Mouse (Mus musculus): ENCODE measurements at regions not wholly inside any gene's neighbourhood (a gene's known extent, or its start where the extent isn't known, plus 50 kb on each side); places are given as distances from the start of the nearest gene placed in this dataset.

DNA sequence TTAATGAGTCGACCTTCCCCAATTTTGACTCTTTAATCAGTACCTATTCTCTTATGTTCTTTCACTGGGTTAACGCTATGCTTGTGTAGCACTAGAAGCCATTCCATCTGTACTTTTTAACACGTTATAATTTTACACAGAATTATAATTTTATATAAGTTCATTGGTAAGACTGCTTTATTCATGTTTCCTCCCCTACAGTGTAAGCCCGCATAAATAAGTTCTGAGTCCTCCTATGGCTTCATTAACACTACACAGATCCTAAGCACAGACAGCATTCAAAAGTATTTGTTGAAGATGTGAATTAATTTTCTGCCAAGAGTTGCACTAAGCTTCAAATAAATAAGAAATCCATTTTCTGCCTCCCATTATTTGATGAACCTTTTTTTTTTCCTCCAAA lies 176.1 kb upstream of the Usp25 start:
- no peak for DNase-seq (ENCODE audit: low read depth, low spot score)

DNA sequence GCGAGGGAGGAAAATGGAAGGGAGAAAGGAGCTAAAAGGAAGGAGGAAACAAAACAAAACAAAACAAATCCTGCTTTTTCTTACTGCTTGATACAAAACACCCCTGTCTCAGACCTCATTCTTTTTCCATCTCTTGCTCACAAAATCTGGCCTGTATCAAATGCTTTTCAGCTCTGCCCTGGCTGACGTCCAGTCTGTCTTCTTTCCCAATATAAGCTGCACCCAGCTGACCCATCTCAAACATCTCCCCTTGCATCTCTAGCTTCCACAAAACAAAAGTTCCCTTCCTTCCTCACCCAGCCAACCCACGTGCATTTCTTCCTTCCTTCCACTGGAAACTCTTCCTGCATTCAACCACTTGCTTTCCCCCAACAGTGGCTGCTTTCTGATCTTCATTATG lies 183.1 kb upstream of the Usp25 start:
- no peak for DNase-seq (ENCODE audit: low read depth, low spot score)

DNA sequence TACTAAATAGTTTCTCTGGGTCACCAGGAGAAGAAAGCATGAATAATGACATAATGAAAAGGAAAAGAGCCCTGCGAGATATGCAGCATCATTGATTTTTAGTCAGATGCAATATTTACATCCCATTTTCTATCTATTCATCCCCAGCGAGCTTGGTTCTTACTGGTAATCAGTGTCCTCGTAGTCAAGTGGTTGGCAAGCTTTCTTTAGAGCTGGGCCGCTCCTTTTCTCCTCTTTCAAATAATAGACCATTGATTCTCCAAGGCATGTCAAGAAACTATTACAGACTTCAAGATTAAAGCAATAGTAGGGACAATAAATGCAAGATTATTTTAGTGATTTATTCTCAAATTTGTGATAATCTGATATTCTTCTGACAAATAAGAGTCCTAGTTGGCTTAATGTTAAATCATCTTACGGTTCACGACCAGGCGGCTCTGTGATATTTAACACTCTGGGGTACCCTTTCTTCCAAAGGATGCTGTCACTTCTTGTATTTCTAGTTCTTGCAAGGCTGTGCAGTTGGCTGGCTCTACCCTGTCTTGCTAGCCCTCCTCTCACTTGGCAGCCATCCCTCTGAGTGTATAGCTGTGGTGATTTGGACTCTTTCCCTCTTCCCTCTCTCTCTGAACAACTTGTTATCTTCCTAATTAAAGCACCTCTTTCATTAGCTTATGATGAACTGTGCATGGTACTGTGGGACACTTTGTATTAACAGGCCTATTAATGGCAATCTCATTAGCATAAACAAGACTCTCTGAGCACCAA lies 185.6 kb upstream of the Usp25 start:
- peak; percentile 42 for DNase-seq (ENCODE audit: low read depth, low spot score)

DNA sequence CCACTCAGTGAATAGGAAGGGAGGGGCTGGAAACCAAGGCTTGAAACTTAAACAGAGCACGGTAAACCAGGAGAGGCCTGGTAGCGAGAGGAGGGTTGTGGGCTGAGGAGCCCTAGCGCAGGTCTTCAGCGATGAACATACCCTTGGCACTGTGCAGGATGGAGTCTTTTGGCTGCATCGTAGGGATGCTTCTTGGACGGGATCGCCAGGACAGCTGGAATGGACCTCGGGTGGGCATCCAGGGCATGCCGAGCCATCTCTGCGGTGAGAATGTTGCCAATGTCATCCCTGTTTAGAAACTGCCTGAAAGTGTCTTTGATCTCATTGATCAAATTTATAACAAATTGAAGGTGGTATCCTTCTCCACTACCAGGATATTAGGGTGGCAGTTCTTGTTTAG lies 192.2 kb upstream of the Usp25 start:
- no peak for DNase-seq (ENCODE audit: low read depth, low spot score)

DNA sequence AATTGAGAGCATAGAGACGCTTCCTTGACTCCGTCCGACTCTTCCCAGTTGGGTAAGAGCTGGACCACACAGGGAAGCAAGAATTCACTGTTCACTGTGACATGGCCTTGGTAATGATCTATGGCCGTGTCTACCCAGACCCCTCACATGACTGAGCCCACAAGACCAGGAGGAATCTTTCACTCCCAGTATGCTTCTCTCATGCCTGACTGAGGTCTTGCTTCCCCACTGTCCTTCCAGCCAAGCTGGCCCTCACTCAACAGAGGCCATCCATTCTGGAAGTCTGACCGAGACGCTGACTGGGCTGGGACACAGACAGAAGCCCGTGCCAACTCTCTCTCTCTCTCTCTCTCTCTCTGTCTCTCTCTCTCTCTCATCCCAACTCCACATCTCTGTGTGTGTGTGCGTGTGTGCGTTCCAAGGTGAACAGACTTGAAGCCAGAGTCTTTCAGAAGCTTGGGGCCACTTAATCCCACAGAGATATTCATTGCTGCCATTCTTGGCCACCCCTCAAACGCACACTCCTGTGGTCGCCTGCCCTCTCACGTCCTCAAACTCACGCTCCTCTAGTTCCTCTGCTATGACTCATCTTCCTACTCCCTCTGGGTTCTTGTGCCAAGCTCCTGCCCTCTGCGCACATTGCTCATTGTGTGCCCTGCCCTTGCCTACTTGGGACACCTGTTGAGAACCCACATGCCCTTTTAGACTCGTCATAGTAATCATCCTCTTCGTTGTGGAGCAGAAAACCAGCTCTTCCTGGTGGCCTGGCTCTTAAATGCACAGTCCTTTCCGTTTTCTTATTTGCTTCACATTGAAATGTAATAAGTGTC lies 197.2 kb upstream of the Usp25 start:
- DNase-seq (ENCODE audit: low read depth, low spot score) = no peak

DNA sequence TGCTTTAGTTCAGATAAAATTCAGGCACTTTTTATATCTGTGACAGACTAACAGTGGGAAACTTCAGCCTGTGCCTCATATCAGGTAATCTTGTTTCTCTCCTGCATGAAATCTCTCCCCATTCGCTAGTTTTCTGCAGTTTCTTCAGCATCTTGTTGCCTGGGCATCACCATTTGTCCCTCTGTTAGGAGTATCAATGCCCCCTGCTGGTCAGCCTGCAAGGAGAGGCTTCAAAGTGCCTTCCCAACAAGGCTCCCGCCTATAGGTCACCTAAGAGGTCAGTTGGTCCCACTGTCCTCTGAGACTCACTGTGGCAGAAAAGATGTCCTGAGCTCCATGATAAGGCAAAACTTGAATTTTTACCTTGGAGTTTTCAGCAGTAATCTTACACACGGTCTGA lies 209.8 kb upstream of the Usp25 start:
- peak; percentile 66 for DNase-seq (ENCODE audit: low read depth, low spot score)

DNA sequence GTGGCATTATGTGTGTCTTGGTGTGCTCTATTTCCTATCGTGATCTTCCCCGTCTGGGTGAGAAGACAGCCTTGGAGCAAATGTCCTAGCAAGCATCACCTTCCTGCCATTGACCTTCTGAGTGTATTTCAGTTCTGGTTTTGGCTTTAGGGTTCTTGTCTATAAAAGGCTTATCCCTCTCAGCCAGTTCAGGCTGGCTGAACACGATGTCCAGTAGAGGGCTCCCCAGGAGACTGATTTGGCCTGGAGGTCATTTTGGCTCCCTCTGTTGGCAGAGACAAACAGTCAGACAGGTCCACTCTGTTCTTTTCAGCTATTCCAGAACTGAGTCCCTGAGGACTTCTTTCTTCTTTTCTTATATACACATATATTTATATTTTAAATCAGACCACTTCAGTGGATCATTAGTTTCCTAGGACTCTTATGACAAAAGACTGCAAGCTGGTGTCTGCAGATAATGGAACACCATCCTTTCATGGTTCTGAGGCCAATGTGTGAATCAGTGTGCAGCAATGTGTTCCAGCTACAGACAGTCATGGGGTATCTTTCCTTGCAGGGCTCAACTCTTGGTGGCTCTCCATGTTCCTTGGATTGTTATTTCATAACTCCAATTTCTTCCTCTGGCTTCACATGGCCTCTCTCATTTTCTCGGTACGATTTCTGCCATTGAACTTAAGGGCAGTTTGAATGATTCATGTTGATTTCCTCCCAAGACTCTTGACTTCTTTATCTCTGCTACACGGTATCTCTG lies 226.9 kb upstream of the Usp25 start:
- DNase-seq (ENCODE audit: low read depth, low spot score) = peak; percentile 64

DNA sequence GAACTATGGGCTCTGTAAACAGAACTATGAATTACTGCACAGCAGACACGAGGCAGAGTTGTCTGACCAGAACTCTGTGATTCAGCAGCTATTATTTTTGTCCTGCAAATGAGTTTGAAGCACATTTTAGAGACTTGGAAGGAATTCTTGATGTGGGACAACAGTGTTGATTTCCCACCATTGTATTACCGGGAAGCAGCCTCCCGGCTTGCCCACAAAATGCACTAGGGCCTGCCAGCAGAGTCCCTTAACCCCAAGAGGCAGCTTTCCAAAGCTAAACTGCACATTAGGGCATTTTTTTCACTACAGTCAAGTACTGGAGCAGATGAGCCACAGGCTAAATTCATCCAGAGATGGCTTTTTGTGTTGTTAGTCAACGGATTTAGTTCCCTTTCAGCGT lies 230.8 kb upstream of the Usp25 start:
- DNase-seq (ENCODE audit: low read depth, low spot score) = peak; percentile 2

DNA sequence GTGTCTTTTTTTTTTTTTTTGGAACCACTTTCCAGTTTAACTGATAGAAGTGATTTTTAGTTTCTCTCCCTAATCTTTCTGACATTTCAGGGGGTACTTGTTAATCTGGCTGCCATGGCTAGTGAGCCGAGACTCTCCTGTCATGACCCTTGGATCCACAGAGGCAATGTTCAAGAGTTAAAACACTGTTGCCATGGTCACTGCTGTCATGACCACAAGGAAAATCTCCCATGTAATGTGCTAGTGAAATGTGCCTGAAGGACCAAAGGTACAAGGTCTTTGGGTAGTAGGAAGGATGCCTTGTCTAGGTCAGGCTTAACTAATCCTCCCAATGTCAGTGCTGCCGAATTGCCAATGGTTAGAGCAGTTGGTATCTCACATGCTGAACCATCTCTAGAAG lies 237.7 kb upstream of the Usp25 start:
- no peak for DNase-seq (ENCODE audit: low read depth, low spot score)

DNA sequence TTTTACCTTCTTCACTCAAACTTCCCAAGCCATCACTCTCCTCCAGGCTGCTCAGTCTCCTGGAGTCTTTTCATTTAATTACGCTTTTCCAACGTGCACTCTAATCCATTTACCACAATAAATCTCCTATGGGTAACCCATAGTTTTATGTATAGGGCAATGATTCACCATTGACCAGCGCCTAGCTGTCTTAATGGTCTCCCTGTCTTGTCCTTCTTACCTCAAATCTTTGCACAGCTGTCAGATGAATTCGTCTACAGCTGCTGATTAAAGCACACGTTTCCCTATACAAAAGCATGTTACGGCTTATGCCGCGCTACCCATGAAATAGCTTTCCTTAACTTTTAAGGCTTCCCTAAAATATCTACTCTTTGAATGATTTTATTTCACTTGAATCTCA lies 239.5 kb upstream of the Usp25 start:
- no peak for DNase-seq (ENCODE audit: low read depth, low spot score)

DNA sequence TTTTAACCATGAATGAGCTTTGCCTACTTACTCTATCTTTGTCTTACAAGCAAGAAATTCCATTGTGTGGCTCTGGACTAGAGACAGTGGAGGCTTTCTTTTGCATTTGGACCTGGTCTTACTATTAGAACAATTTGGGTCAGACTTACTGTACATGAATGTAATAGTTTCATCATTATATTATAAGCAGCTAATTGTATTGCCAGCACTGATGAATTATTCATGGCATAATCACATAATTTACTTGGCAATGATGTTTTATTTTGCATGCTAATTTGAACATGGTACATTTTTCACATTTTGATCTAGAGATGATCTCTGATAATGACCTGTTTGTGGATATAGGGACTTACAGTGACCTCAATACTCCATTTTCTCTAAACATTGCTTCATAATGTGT lies 240.0 kb upstream of the Usp25 start:
- no peak for DNase-seq (ENCODE audit: low read depth, low spot score)

DNA sequence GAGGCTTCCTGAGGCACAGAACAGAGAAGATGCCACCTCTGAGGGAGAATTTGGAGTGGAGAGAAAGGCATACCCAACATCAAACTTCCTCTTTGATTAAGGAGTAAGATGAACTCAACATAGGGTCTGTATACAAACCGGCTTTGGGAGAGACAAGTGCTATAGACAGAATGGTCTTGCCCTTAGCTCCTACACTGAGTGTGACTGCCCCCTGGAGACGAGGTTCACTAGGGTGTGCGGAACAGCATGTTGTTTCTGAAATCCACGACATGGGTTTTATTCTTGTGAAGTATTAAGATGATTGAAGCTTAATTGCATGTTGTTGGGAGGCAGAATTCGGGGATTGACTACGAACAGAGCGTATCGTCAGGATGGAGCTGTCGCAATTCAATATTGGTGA lies 244.9 kb upstream of the Usp25 start:
- peak; percentile 39 for DNase-seq (ENCODE audit: low read depth, low spot score)

DNA sequence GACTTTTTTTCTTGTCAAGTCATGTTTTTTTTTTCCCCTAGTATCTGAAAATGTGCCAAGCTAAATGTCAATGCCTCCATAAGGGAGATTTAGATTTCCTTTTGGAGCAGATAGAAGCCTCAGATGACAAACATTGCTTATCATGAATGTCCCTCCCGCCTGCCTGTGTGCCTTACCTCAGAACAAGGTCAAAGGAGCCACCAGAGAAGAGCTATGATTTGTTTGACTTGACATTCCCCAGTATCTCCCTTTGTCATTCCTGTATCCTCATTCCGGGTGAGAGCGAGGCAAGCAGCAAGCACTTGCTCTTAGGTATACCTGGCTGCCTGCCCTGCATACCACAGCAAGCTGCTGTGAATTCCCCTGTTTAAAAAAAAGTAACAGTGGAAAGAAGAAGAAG lies 246.9 kb upstream of the Usp25 start:
- DNase-seq (ENCODE audit: low read depth, low spot score) = peak; percentile 5

DNA sequence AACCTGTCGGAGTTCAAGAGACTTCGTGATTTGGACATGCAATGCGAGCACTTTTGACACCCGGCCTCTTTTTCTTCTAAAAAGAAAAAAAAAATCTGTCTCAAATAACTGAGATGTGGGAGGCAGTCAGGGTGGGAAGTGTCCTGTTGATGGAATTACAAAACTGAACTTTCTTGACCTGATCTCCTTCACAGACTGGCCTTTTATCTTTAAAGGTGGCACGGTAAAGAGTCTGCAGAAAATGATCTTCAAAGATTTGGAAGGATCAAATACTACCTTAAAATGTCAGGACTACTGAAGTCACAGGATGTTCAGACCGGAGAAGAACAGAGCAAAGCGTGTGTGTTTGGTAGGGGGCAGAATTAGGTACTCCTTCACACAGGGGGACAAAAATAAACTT lies 248.0 kb upstream of the Usp25 start:
- peak; percentile 2 for DNase-seq (ENCODE audit: low read depth, low spot score)

DNA sequence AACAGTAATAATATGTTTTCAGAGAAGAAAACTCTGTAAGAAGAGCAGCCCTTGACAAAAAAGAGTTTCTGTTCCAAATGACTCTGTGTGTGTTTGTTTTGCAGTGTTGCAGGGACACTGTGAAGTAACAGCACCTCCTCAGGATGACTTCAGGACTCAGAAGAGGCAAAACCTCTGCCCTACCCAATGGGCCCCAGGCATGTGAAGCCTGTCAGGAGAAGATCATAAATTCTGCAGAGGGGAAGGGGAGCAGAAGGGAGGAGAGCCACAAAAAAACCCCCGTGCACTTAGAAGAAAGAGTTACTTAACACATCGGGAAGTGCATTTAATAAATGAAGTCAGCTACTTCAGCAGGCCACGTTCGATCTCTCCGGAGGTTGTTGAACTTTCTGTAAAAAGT lies 248.5 kb upstream of the Usp25 start:
- no peak for DNase-seq (ENCODE audit: low read depth, low spot score)

DNA sequence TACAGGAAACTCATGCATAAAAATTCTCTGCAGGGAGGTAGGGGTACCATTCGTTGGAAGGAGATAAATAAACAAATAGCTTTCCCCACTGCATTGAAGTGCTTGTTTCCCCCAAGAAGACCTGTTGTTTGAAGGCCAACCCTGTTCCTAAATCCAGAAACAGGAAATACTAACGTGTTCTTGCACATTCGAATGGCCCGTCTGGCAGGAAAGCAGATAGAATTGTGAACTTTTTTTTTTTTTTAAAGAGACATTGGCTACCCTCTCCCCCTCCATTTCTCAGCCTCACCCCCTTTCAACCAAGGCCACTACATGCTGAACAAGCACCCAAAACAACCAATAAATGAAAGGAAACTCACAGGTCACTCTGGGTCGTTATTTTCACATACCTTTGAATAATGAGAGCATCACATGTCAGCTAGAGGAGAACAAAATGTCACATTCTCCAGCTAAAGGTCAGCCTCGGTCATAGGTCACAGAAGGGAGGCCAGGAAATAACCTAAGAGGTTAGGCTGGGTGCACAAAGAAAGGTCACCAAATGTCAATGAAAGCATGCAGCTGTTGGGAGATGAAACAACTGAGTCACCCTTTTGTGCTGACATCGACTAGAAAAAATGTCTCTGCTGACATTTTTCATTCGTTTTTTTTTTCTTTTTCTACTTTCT lies 250.8 kb upstream of the Usp25 start:
- no peak for DNase-seq (ENCODE audit: low read depth, low spot score)

DNA sequence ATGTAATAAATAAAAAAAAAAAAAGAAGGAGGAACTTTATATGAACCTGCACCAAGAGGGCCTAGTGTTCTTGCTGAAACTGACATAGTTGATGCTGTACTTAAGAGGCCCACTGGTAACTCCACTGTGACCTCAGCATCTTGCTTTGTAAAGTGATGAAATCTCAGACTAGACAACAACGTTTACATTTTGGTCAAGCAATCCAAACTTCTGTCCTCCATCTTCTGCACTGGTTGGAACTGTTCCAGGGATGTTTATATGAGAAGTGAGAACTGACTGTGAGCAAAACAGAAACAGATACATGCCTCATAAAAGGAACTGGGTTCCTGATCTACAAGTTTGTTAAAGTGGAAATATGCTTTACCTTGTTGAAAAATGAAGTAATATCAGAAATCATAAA lies 251.7 kb upstream of the Usp25 start:
- DNase-seq (ENCODE audit: low read depth, low spot score) = no peak

DNA sequence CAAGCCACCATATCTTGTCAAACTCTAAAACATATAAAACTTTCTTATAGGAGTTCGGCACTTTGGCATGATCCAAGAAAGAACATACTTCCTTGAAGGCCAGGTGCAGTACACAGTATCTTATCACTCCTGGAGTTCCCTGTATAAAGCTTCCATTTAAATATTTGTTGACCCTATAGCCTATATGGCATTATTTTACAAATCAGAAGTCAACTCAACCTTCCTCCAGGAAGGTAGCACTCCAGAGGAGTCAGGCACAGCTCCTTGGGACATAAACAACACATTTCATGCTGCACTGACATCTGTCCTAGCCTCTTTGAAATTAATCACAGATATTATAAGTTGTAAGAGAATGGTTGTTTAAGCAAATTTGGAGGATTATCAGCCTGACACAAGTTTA lies 252.5 kb upstream of the Usp25 start:
- no peak for DNase-seq (ENCODE audit: low read depth, low spot score)

DNA sequence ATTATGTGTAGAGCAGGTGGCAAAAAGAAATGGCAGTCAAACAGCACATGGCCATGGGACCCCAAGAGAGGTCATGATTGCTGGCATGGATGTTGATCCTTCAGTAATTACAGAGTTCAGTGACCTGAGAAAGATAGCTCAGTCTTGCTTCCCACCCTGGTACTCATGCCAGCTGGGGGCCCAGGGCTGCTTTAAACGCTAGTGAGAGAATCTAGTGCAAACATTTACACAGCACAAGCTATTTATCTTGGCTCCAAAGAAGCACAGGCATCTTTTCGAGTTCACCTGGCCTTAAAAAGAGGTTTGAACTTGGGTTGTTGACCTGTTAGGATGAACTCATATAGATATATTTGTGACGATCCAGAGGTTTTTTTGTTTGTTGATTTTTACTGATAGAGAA lies 258.6 kb upstream of the Usp25 start:
- DNase-seq (ENCODE audit: low read depth, low spot score) = no peak

DNA sequence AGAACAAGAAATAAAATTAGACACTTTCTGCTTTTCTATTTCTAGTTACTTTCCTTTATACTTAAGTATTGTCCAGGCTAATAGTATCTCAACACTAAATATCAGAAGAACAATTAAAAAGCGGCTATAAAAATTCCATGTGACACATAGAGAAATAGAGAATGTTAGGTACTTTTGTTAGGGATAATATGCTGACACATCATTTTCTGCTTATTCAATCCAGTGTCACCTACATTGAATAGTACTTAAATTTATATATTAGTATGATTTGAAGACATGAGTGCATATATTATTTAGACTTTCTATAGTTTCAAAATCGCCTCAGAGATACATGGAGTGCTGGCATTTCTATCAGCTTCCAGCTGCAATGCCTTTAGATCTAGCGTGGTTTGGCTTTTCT lies 267.1 kb upstream of the Usp25 start:
- DNase-seq (ENCODE audit: low read depth, low spot score) = no peak

DNA sequence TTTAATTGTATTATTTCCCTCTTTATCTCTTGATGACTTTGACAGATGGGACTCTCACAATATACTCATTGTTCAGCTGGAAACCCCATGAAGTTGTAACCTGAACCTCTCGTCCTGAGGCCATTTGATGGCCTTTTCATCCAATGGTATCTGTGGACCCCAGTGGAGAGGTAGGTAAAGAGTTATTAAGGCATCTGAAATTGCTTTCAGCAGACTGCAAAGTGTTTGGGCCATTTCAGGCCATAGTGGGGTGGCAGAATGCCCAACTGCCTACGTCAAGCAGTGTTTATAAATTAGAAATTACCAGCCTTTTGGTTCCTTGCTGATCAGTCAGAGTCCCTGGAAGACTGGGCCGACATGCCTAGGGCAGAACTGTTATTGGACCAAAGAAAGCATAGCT lies 272.4 kb upstream of the Usp25 start:
- no peak for DNase-seq (ENCODE audit: low read depth, low spot score)

DNA sequence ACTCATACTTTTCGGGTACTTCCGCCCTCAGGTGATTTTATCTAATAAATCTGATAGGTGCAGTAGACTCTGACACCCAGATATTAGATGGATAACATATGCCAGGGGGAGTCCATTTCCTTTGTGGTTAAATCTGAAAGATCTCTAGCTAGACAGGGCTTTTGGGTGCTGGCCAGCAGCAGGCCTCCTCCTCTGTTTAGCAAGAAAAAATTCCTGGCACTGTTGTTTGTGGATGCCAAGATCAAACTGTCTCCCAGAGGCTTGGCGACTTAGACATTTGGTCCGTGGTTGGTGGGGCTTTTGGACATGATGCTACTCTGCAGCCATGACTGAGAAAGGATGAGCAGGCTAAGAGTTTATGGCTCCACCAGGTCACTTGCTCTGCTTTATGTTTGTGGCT lies 287.5 kb upstream of the Usp25 start:
- no peak for DNase-seq (ENCODE audit: low read depth, low spot score)

All from brain, adult 2 months (tissue).